Mouse (Mus musculus): Measurements from ENCODE around the gene Nup85.

Gene Nup85

GRCm38 (mm10) chr11:115564064-115564809 lies at the start of gene Nup85:
Gene Nup85 (plus strand): TSS chr11:115564434.
- ChIA-PET CTCF (interaction anchor here (0.6 to 1.7 kb wide), 30 partner anchors 9 to 930 kb away, joined by 3 to 8 read pairs (median 4); partner anchors contain the start of genes Mif4gd (in 2 of the 4), Caskin2 (in 1 of the 4), Nt5c (in 1 of the 4) and Prpsap1 (in 1 of the 4)), POLR2A (interaction anchor here (0.6 to 4.1 kb wide), 67 partner anchors 8 to 460 kb away, joined by 3 to 28 read pairs (median 4); partner anchors contain the start of genes Sumo2 (in 3 of the 4), Grb2 (in 2 of the 4), Jpt1 (in 2 of the 4) and Mif4gd (in 2 of the 4))

DNA sequence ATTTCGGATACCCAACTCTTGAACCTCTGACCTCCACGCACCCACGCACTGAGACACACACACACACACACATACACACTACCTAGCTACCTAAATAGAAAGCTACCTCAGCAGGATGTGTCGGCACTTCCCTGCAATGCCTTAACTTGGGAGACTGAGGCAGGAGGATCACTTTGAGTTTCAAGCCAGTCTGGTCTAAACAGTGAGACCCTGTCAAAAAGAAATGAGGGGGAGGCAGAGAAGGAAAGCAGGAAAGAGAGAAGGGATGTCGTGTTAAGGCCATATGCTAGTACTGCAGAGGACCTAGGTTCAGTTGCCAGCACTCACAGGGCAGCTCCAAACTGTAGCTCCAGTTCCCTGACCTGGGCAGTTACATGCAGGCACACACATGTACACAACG lies 49.2 kb upstream of the Nup85 start:
- POLR2A ChIA-PET = interaction anchor here (0.6 to 15.2 kb wide), 54 partner anchors 10 to 362 kb away, joined by 3 to 368 read pairs (median 9); partner anchors contain the start of genes Nt5c (in 3 of the 4), Sumo2 (in 3 of the 4), Mif4gd (in 2 of the 4) and Nup85 (in 2 of the 4)
- CTCF ChIA-PET = no interaction called here

DNA sequence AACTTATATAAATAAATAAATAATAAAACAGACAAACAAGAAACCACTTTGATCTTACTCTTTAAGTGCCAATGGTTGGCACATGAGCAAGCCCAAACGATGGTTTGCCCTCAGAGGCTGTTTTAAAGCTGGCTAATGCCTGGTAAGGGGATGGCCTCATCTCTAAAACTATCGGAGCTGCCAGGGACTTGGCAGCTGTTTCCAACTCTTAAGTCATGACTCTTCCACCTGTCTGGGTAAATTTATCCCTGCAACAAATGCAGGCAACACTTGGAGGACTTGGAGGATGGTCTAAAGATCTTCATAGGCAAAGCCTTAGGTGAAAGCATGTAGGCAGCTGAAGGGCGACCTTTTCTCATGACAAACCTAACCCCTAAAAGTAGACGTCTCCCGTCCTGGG lies 47.3 kb upstream of the Nup85 start:
- CTCF ChIA-PET = interaction anchor here in 1 of 4 experiments (0.6 kb wide), 1 partner anchor 20 kb away, joined by 5 read pairs; no protein-coding TSS in a partner anchor
- POLR2A ChIA-PET = interaction anchor here in 2 of 4 experiments (0.6 to 15.2 kb wide), 10 partner anchors 8 to 149 kb away, joined by 3 to 368 read pairs (median 5); partner anchors contain the start of genes Nt5c (in 1 of the 2), Nup85 (in 1 of the 2) and Sumo2 (in 1 of the 2)

DNA sequence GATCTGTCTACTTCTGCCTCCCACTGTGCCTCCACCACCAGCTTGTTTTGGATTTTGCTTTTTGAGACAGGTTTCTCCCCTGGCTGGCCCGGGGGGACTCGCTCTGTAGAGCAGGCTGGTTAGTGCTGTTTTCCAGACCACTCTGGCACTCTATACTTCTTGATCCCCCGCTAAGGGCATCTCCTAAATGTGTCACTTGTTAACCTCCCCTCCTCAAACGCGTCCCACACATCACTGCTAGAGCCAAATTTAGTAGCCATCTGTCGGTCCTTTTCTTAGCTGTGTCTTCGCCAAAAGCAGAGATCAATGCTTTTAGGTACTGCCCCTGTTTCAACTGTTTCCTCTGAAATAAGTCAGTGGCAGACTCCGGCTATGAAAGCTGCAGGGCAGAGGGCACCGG lies 45.5 kb upstream of the Nup85 start:
- CTCF ChIA-PET = no interaction called here
- POLR2A ChIA-PET = interaction anchor here in 3 of 4 experiments (0.6 to 15.2 kb wide), 14 partner anchors 3 to 1357 kb away, joined by 3 to 368 read pairs (median 6); partner anchors contain the start of genes Nt5c (in 2 of the 3), Jpt1 (in 1 of the 3) and Sumo2 (in 1 of the 3)

GRCm38 (mm10) chr11:115519581-115519980 lies 44.7 kb upstream of the Nup85 start:
- ChIA-PET POLR2A (interaction anchor here in 2 of 4 experiments (0.7 to 15.2 kb wide), 14 partner anchors 4 to 96 kb away, joined by 3 to 368 read pairs (median 4); partner anchors contain the start of genes Nt5c (in 2 of the 2), Sumo2 (in 2 of the 2), Jpt1 (in 1 of the 2) and Mif4gd (in 1 of the 2)), CTCF (interaction anchor here in 1 of 4 experiments (0.6 kb wide), 1 partner anchor 906 kb away, joined by 3 read pairs; no protein-coding TSS in a partner anchor)

GRCm38 (mm10) chr11:115520218-115520617 lies 44.0 kb upstream of the Nup85 start:
- ChIA-PET POLR2A (interaction anchor here (0.5 to 15.2 kb wide), 22 partner anchors 4 to 1056 kb away, joined by 3 to 368 read pairs (median 5); partner anchors contain the start of genes Nt5c (in 2 of the 4), Sumo2 (in 2 of the 4), Jpt1 (in 1 of the 4) and Mif4gd (in 1 of the 4)), CTCF (interaction anchor here in 2 of 4 experiments (0.6 kb wide), 2 partner anchors 43 to 906 kb away, joined by 3 read pairs; no protein-coding TSS in a partner anchor)

DNA sequence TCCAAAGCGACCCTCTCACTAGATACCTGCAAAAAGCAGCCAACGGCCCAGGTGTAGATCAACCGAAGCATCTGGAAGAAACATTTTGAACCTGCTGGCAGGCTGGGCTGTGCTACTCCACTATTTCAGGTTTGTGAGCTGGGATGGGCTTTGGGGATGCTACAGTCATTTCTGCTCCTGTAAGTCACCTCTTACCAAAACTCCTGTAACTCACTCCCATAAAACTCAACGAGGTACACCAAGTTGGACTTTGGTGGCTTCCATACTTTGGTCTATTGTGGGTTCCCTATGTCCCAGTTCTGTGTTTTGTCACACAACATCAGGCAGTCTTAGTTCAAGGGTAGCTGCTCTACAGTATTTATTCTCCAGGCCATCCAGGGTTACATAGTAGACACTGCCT lies 43.2 kb upstream of the Nup85 start:
- ChIA-PET POLR2A (interaction anchor here (0.6 to 15.2 kb wide), 29 partner anchors 4 to 500 kb away, joined by 3 to 368 read pairs (median 4); partner anchors contain the start of genes Jpt1 (in 2 of the 4), Sumo2 (in 2 of the 4), Armc7 (in 1 of the 4) and Mif4gd (in 1 of the 4)), CTCF (interaction anchor here in 2 of 4 experiments (0.5 kb wide), 2 partner anchors 40 to 194 kb away, joined by 4 read pairs; no protein-coding TSS in a partner anchor)

- ChIA-PET CTCF (interaction anchor here in 2 of 4 experiments (0.5 to 1.2 kb wide), 2 partner anchors 10 to 73 kb away, joined by 5 to 12 read pairs; no protein-coding TSS in a partner anchor), POLR2A (interaction anchor here in 3 of 4 experiments (0.7 to 15.2 kb wide), 23 partner anchors 3 to 421 kb away, joined by 3 to 368 read pairs (median 4); partner anchors contain the start of genes Jpt1 (in 2 of the 3), Sumo2 (in 2 of the 3), Armc7 (in 1 of the 3) and Nt5c (in 1 of the 3))
These were observed 42.0 kb upstream of the Nup85 start for GRCm38 (mm10) chr11:115522238-115522637.

DNA sequence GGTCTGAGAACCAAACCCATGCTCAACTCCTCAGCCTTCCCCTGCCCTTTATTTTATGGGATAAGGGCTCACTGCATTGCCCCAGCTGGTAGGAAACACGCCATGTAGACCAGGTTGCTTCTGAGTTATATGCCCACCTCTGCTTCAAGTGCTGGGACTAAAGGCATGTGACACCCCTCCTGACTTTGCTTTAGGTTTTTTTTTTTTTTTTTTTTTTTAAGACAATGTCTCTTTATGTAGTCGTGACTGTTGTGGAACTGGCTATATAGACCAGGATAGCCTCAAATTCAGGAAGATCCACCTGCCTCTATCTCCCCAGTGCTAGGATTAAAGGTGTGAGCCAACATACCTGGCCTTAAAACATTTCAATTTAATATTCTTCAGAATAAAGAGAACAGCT lies 41.5 kb upstream of the Nup85 start:
- ChIA-PET CTCF (interaction anchor here in 2 of 4 experiments (0.5 to 1.2 kb wide), 2 partner anchors 11 to 72 kb away, joined by 5 to 12 read pairs; no protein-coding TSS in a partner anchor), POLR2A (interaction anchor here in 3 of 4 experiments (0.7 to 15.2 kb wide), 16 partner anchors 3 to 421 kb away, joined by 3 to 368 read pairs (median 5); partner anchors contain the start of genes Jpt1 (in 2 of the 3), Sumo2 (in 2 of the 3), Nt5c (in 1 of the 3) and Nup85 (in 1 of the 3))

DNA sequence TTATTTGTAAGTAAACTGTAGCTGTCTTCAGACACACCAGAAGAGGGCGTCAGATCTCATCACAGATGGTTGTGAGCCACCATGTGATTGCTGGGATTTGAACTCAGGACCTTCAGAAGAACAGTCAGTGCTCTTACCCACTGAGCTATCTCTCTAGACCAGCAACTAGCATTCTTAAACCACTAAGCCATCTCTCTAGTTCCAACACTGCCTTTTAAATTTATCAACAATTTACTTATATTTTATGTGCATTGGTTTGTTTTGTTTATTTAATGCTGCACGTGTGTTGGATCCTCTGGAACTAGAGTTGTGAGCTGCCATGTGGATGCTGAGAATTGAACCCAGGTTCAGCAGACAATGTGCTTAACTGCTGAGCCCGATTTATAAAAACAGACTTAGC lies 37.8 kb upstream of the Nup85 start:
- ChIA-PET POLR2A (interaction anchor here (1.0 to 13.4 kb wide), 21 partner anchors 8 to 182 kb away, joined by 3 to 368 read pairs (median 5); partner anchors contain the start of genes Jpt1 (in 3 of the 4), Sumo2 (in 3 of the 4), Grb2 (in 1 of the 4) and Mif4gd (in 1 of the 4)), CTCF (interaction anchor here (0.9 to 2.5 kb wide), 7 partner anchors 10 to 64 kb away, joined by 3 to 12 read pairs (median 3); partner anchors contain the start of genes Armc7 (in 1 of the 4), Slc16a5 (in 1 of the 4) and Sumo2 (in 1 of the 4))

DNA sequence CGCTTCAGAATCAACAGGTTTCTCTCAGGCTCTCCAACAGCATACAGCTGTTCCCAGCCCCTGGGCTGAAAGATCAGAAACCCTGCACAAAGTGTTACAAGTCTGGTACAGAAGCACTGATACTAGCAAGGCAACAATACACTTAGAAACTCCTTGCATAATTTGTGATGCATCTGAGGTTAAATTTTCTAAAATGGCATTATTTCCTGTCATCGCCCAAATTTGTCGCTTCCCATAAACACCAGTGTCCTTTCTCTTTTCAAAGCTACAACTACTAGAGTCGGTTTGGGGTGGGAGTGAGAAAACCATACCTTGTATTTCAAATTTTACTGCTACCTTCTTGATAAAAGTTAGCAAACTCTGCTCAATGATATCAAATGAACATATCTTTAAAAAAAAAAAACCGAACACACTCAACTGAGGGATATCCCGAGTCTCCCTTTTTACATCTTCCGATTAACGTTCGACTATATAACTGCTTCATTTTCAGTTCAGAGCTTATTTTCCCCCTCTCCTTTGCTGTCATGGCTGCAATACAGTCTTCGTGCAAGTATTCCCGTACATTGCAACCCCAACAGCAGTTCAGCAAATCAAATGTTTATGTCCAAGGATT lies 29.4 kb upstream of the Nup85 start:
- ChIA-PET POLR2A (interaction anchor here (0.6 to 4.7 kb wide), 19 partner anchors 9 to 484 kb away, joined by 3 to 100 read pairs (median 4); partner anchors contain the start of genes Jpt1 (in 3 of the 4), Mif4gd (in 1 of the 4), Nt5c (in 1 of the 4) and Nup85 (in 1 of the 4)), CTCF (no interaction called here)

- ChIA-PET CTCF (interaction anchor here in 2 of 4 experiments (0.7 to 1.7 kb wide), 9 partner anchors 8 to 183 kb away, joined by 3 to 12 read pairs (median 6); partner anchors contain the start of genes Nt5c (in 2 of the 2) and Mif4gd (in 1 of the 2)), POLR2A (interaction anchor here (0.6 to 4.7 kb wide), 47 partner anchors 9 to 489 kb away, joined by 3 to 100 read pairs (median 6); partner anchors contain the start of genes Jpt1 (in 4 of the 4), Nup85 (in 3 of the 4), Slc25a19 (in 2 of the 4) and Grb2 (in 1 of the 4))
These were observed 28.7 kb upstream of the Nup85 start for GRCm38 (mm10) chr11:115535401-115536037.

- ChIA-PET POLR2A (interaction anchor here (0.6 to 4.7 kb wide), 81 partner anchors 9 to 488 kb away, joined by 3 to 100 read pairs (median 4); partner anchors contain the start of genes Jpt1 (in 3 of the 4), Mif4gd (in 3 of the 4), Nup85 (in 3 of the 4) and Nt5c (in 2 of the 4)), CTCF (interaction anchor here (0.7 to 1.7 kb wide), 17 partner anchors 8 to 275 kb away, joined by 3 to 12 read pairs (median 3); partner anchors contain the start of genes Nt5c (in 2 of the 4), Cdr2l (in 1 of the 4), Jpt1 (in 1 of the 4) and Mif4gd (in 1 of the 4))
These were observed 28.1 kb upstream of the Nup85 start, which contains the start of gene Sumo2 for GRCm38 (mm10) chr11:115536038-115536681. Gene Sumo2 (minus strand): TSS chr11:115536276.

DNA sequence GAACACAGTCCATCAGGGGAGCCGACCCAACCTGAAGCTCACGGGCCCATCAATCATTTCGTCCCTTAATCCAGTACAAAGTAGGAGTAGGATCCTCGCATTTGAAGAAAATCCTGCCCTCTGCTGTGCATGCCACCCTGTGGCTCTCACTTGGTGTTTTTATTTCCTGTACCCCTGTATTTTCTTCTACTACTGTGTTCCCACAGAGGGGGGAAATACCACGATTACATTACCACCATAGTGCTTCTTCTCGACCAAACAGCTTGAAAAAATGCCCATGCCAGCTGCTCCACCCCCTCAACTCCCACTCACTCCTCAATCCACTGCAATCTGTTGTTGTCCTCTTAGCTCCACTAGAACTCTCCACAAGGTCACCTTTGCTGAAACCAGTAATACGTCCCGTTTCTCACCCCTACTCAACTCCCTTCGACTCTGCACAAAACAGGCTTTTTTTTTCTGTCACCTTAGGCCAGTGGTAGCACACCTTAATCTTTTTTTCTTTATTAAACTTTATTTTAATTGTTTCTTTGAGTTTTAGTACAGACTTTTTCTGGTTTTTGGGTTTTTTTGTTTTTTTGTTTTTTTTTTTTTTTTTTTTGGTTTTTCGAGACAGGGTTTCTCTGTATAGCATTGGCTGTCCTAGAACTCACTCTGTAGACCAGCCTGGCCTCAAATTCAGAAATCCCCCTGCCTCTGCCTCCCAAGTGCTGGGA lies 27.2 kb upstream of the Nup85 start:
- POLR2A ChIA-PET = interaction anchor here (0.6 to 4.7 kb wide), 84 partner anchors 8 to 487 kb away, joined by 3 to 100 read pairs (median 4); partner anchors contain the start of genes Jpt1 (in 4 of the 4), Mif4gd (in 3 of the 4), Nup85 (in 3 of the 4) and Grb2 (in 2 of the 4)
- CTCF ChIA-PET = interaction anchor here (0.6 to 1.7 kb wide), 25 partner anchors 8 to 358 kb away, joined by 3 to 12 read pairs (median 3); partner anchors contain the start of genes Nt5c (in 2 of the 4), Cdr2l (in 1 of the 4), Jpt1 (in 1 of the 4) and Mif4gd (in 1 of the 4)

DNA sequence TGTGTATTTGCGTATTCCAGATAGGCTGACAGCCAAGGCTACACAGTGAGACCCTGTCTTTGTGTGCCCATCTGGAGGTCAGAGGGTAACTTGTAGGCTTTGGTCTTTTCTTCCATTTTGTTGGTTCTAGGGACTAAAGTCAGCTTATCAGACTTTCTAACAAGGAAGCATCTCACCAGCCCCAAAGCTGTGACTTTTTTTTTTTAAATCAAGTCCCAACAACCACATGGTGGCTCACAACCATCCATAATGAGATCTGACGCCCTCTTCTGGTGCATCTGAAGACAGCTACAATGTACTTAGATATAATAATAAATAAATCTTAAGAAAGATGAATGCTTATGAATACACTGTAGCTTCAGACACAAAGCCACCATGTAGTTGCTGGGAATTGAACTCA lies 26.2 kb upstream of the Nup85 start:
- ChIA-PET CTCF (interaction anchor here (0.6 to 1.3 kb wide), 23 partner anchors 11 to 483 kb away, joined by 3 to 7 read pairs (median 4); partner anchors contain the start of genes Jpt1 (in 1 of the 4), Nt5c (in 1 of the 4), Nup85 (in 1 of the 4) and Ush1g (in 1 of the 4)), POLR2A (interaction anchor here in 3 of 4 experiments (0.7 to 4.7 kb wide), 17 partner anchors 10 to 237 kb away, joined by 3 to 100 read pairs (median 4); partner anchors contain the start of genes Jpt1 (in 3 of the 3) and Nup85 (in 1 of the 3))

All from embryonic stem cell, embryonic (primary cell).